Mouse (Mus musculus) embryonic fibroblast, embryonic 13.5 days (primary cell): ENCODE data around the gene Adipor2.

ENCODE experiments used
- CTCF ChIP-seq: IDR thresholded peaks from 2 replicates; pipeline ENCODE4 v1.5.1; 2011; ENCODE audit warnings: mild to moderate bottlenecking, control low read depth, low read length, moderate library complexity, borderline replicate concordance; ENCODE audit not compliant: insufficient read depth
- POLR2A ChIP-seq: IDR thresholded peaks from 2 replicates; pipeline ENCODE4 v1.6.1; 2011; ENCODE audit warnings: low read depth, mild to moderate bottlenecking, control low read depth, low read length, moderate library complexity

DNA sequence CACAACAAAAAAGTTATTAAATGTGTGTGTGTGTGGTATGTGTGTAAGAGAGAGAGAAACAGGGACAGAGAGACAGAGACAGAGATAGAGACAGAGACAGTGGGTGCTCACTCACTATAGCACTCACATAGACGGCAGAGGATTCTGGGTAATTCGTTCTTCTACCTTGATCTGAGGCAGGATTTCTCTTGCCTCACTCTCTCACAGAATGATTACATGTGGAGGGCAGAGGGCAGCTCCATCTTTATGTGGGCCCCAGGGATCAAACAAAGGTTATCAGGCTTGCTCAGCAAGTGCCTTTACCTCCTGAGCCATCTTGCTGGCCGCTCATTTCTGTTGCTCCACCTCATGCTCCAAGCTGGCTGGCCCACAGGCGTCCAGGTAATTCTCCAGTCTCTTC lies 16.9 kb upstream of the Adipor2 start:
- no peak for TF ChIP-seq POLR2A
- no peak for TF ChIP-seq CTCF
